Mouse (Mus musculus) lung, embryonic 14.5 days (tissue): Measurements from ENCODE around the gene Synpo2. TPM values are rescaled to one million over a fixed set of nuclear protein-coding genes. Genes with fewer than 3 reads are reported as not detected.

Experiments
- ATAC-seq: fragments of 200-750 bp; cut with Nextera tagmentation; 2 replicates; pipeline ENCODE4 v1.8.0; 2017; ENCODE audit warnings: mild to moderate bottlenecking, moderate TSS enrichment, moderate library complexity; ENCODE audit not compliant: insufficient read depth
- DNase-seq: peaks from one replicate; pipeline ENCODE4 v3.0.0-alpha.2; 2015
- H3K27ac ChIP-seq: fragments of 300-500 bp; sonication (generic); 2 replicates; pipeline ENCODE4 v1.5.1; 2014; ENCODE audit warnings: low read depth, mild to moderate bottlenecking, moderate library complexity
- H3K27me3 ChIP-seq: fragments of 300-500 bp; sonication (generic); 2 replicates; pipeline ENCODE4 v1.6.1; 2014; ENCODE audit warnings: low read length, control low read depth; ENCODE audit not compliant: insufficient read depth
- H3K36me3 ChIP-seq: fragments of 300-500 bp; sonication (generic); 2 replicates; pipeline ENCODE4 v1.6.1; 2014; ENCODE audit warnings: control low read depth; ENCODE audit not compliant: insufficient read depth
- H3K4me1 ChIP-seq: fragments of 300-500 bp; sonication (generic); 2 replicates; pipeline ENCODE4 v1.6.1; 2014; ENCODE audit warnings: antibody characterized with exemption, control low read depth; ENCODE audit not compliant: insufficient read depth
- H3K4me2 ChIP-seq: fragments of 300-500 bp; sonication (generic); 2 replicates; pipeline ENCODE4 v1.6.1; 2014; ENCODE audit warnings: mild to moderate bottlenecking
- H3K4me3 ChIP-seq: fragments of 300-500 bp; sonication (generic); 2 replicates; pipeline ENCODE4 v1.5.1; 2014; ENCODE audit warnings: low read depth, low read length
- H3K9ac ChIP-seq: fragments of 300-500 bp; sonication (generic); 2 replicates; pipeline ENCODE4 v1.6.1; 2014
- H3K9me3 ChIP-seq: fragments of 300-500 bp; sonication (generic); 2 replicates; pipeline ENCODE4 v1.6.1; 2016; ENCODE audit warnings: low read depth, low read length, control low read depth
- CTCF ChIP-seq: IDR thresholded peaks from 2 replicates; pipeline ENCODE4 v1.5.1; 2016; ENCODE audit warnings: antibody characterized with exemption, low read depth
- WGBS: fragments of 180-500 bp; shearing (Covaris S2); extraction: QIAGEN DNeasy Blood & Tissue Kit; methylation state at CpG from one replicate; pipeline ENCODE4 v1.1.7; 2014; 5-methylcytosine and 5-hydroxymethylcytosine counted together
- polyA plus RNA-seq: library from polyadenylated mRNA; unstranded; fragments of >200 nt; fragmentation: Nextera tagmentation; extraction: Ambion mirVana; gene quantifications from 2 replicates; pipeline ENCODE4 v1.2.1, GENCODE M21; 2014

Gene Synpo2
- polyA plus RNA-seq, 1 experiment from 2014 or later: 13.2 TPM

DNA sequence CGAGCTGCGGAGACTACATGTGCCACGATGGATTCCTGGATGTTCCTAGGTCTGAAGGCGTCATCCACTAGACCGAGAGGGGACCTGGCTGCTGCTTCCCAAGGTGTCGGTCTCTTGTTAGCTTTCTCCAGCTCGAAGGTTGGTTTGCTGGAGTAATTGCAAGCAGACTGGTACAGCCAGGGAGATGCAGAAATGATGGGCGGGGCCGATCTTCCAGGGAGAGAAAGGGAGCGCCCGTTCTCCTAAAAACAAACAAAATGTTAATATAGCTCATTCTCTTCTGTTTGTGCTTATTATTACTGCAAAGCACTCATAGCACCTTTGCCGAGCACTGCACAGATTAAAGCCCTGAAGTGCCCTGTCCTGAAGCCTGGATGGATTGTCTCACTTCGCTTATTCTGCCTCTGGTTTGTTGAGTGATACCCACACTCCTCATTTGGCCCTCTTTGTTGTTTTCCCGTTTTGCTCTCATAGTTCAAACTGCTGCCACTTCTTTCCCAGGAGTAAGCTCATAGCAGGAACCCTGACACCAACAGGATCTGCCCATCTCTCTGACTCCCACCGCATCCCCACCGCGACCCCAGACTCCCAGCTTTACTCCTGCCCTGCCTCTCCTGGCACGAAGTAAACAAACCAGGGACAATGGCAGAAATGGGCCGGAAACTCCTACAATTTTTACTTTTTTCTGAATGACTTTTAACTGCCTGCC is 155.8 kb downstream of the Synpo2 start:
- WGBS: 60% methylated on average over 19 of the region's 19 CpGs
- H3K4me3 ChIP-seq: no peak overlapping the region
- no peaks in the 10 kb centered on the region for H3K9me3 ChIP-seq
- no peak overlapping the region for H3K4me2 ChIP-seq
- H3K4me1 ChIP-seq: 0 out of 2 replicates have a peak, but pooled peaks cover 6% of the 10 kb centered on the region
- no peaks in the 10 kb centered on the region for H3K36me3 ChIP-seq
- TF ChIP-seq CTCF: no peak
- no peak overlapping the region for H3K27ac ChIP-seq
- DNase-seq: no peak
- no peaks in the 10 kb centered on the region for H3K27me3 ChIP-seq
- no peak for ATAC-seq
- no peak overlapping the region for H3K9ac ChIP-seq

DNA sequence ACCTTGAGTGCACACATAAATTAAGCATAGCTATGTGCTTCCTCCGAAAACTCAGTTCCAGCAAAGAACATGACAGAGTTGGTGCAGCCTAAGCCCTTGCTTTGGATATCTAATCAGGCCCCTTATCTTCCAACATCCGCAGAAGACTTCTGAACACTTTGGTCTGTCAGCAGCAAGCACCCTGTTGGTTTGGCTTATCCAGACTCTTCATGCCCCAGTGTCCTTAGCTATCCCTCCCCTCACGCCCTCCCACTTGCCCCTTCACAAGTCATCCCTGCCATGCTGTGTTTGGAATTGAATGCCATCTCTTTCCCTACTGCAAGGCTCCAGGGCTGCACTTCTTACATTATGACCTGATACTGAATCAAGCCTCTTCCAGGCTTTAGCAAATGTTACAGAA is 160.2 kb downstream of the Synpo2 start:
- no peak for ATAC-seq
- Histone ChIP-seq H3K4me3 (no peak overlapping the region), H3K9ac (no peak overlapping the region), H3K27ac (no peak overlapping the region), H3K4me1 (peaks cover 9% of the 10 kb centered on the region; the same call in 1 of the 2 replicates), H3K9me3 (no peaks in the 10 kb centered on the region), H3K36me3 (no peaks in the 10 kb centered on the region), H3K4me2 (no peak overlapping the region), H3K27me3 (no peaks in the 10 kb centered on the region)
- no peak for DNase-seq
- 63% methylated on average over 3 of the region's 3 CpGs for WGBS
- TF ChIP-seq CTCF: no peak

DNA sequence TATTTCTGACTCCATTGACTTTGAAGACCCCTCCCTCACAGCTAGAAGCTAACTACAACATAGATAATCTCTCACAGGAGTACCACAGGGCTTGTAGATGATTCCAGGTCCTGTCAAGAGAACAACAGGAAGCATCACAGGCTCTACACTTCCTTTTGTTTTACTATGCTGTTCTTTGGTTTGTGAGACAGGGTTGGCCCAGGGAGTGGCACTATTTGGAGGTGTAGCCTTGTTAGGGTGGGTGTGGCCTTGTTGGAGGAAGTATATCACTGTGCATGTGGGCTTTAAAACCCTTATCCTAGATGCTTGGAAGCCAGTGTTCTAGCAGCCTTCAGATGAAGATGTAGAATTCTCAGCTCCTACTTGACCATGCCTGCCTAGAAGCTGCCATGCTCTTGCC is 160.9 kb downstream of the Synpo2 start:
- no peak overlapping the region for H3K4me2 ChIP-seq
- DNase-seq (no peak), ATAC-seq (no peak)
- no peaks in the 10 kb centered on the region for H3K27me3 ChIP-seq
- H3K9ac ChIP-seq: no peak overlapping the region
- no peaks in the 10 kb centered on the region for H3K9me3 ChIP-seq
- H3K27ac ChIP-seq: no peak overlapping the region
- no peak for TF ChIP-seq CTCF
- H3K36me3 ChIP-seq: no peaks in the 10 kb centered on the region
- H3K4me1 ChIP-seq: peaks cover 4% of the 10 kb centered on the region; the same call in 1 of the 2 replicates
- H3K4me3 ChIP-seq: no peak overlapping the region

DNA sequence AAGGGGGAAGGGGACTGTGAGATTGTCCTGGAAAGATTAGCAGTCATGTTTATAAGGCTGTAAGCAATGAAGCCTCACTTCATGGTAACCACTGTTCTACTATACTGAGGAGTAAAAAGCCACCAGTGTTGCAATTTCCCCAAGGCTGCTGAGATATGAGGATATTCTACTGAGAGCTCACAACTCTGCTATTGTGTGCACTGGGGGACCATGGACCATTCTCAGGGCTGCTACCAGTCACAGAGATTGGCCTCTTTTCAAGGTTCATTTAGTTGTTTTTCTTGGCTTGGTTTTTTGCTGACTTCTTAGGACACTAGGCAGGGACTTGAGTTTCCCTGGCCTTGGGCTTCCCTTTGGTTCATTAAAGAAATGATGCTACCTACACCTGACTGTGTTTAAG is 162.6 kb downstream of the Synpo2 start:
- H3K4me3 ChIP-seq: no peak overlapping the region
- TF ChIP-seq CTCF: no peak
- ATAC-seq (no peak), DNase-seq (no peak)
- no peak overlapping the region for H3K9ac ChIP-seq
- no peak overlapping the region for H3K27ac ChIP-seq
- H3K36me3 ChIP-seq: no peaks in the 10 kb centered on the region
- H3K27me3 ChIP-seq: no peaks in the 10 kb centered on the region
- H3K4me2 ChIP-seq: no peak overlapping the region
- no peaks in the 10 kb centered on the region for H3K9me3 ChIP-seq
- peaks cover 4% of the 10 kb centered on the region; the same call in 1 of the 2 replicates for H3K4me1 ChIP-seq

DNA sequence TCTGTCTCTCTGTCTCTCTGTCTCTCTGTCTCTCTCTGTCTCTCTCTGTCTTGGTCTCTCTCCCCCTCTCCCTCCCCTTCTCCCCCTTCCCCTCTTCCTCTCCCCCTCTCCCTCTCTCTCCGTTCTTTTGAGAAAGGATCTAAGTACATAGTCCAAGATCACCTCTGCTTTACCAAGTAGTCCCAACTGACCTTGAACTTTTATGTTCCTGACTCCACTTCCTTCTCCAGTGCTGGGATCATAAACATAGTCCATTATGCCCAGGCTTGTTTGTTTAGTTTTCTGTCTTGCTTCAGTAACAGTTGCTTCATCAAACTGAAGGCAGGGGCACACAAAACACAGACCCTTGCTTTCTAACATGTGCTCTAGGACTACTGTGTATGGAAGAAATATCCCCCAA is 163.5 kb downstream of the Synpo2 start:
- no peaks in the 10 kb centered on the region for H3K27me3 ChIP-seq
- peak; percentile 43 for DNase-seq
- H3K27ac ChIP-seq: no peak overlapping the region
- H3K4me1 ChIP-seq: peaks cover 4% of the 10 kb centered on the region; the same call in 1 of the 2 replicates
- no CpG with 5 or more reads among the region's 1 CpGs for WGBS
- ATAC-seq: no peak; the same call in 1 of the 2 replicates
- H3K36me3 ChIP-seq: no peaks in the 10 kb centered on the region
- no peak for TF ChIP-seq CTCF
- H3K4me2 ChIP-seq: no peak overlapping the region
- H3K9me3 ChIP-seq: no peaks in the 10 kb centered on the region
- no peak overlapping the region for H3K4me3 ChIP-seq
- no peak overlapping the region for H3K9ac ChIP-seq

DNA sequence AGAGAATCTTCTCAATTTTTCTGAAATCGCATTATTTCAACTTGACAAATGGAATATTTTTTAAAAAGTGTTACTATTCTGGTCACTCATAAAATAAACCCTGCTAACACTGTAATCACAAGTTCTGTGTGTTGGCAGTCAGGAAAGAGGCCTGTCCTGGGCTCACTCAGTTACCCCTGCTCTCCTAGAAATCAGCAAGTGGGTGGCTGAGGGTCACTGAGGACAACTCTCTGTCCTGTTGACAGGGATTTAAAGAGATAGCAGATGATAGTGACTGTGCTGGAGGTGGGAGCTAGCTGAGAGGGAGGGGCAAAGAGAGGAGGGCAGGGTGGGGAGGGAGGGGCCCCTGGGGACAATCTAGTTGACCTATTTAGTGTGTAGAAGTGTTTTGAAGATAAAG is 165.0 kb downstream of the Synpo2 start:
- H3K27me3 ChIP-seq: no peaks in the 10 kb centered on the region
- DNase-seq: no peak

DNA sequence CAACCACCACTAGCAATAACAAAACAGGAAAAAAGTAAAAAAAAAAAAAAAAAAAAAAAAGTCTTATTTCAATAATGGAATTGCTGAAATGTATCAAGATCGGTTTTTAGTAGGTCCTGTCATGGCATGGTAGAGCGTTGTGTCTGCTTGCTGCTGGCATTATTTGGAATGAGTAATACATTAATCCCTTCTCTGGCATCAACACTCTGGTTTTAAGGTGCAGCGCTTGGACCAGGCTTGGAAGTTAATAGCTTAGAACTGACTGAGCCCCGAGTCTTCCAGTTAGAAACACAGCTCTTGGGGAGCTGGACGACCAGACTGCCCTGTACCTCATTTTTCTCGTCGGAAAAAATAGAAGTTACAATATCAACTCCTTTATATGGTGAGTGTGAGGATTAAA is 169.1 kb downstream of the Synpo2 start:
- ATAC-seq: no peak
- DNase-seq: no peak
- Histone ChIP-seq H3K27ac (no peak overlapping the region), H3K4me1 (peaks cover 10% of the 10 kb centered on the region), H3K36me3 (no peaks in the 10 kb centered on the region), H3K9ac (no peak overlapping the region), H3K9me3 (no peaks in the 10 kb centered on the region), H3K4me3 (no peak overlapping the region), H3K4me2 (no peak overlapping the region), H3K27me3 (no peaks in the 10 kb centered on the region)
- no peak for TF ChIP-seq CTCF
- WGBS: 83% methylated on average over 7 of the region's 7 CpGs

More for the DNA sequence above, 165.0 kb downstream of the Synpo2 start:
- ATAC-seq: no peak
- no peak for TF ChIP-seq CTCF
- no peak overlapping the region for H3K4me3 ChIP-seq
- no peak overlapping the region for H3K4me2 ChIP-seq
- H3K36me3 ChIP-seq: no peaks in the 10 kb centered on the region
- H3K27ac ChIP-seq: no peak overlapping the region
- WGBS: 80% methylated on average over 1 of the region's 1 CpGs
- H3K9me3 ChIP-seq: no peaks in the 10 kb centered on the region
- no peak overlapping the region for H3K9ac ChIP-seq
- H3K4me1 ChIP-seq: peaks cover 4% of the 10 kb centered on the region; the same call in 1 of the 2 replicates
